Mouse (Mus musculus) heart, postnatal 0 days (tissue): ENCODE data around the gene Ky. TPM values are rescaled to one million over a fixed set of nuclear protein-coding genes. Genes with fewer than 3 reads are reported as not detected.

Source experiments
- ATAC-seq: fragments of 200-750 bp; cut with Nextera tagmentation; 2 replicates; pipeline ENCODE4 v1.8.0; 2017; ENCODE audit warnings: low read depth, moderate number of reproducible peaks, moderate library complexity; ENCODE audit not compliant: insufficient read depth
- DNase-seq: peaks from one replicate; pipeline ENCODE4 v3.0.0-alpha.2; 2016; ENCODE audit warnings: low spot score
- H3K27ac ChIP-seq: fragments of 300-500 bp; sonication (generic); 2 replicates; pipeline ENCODE4 v1.5.1; 2014; ENCODE audit warnings: low read depth, mild to moderate bottlenecking
- H3K27me3 ChIP-seq: fragments of 300-500 bp; sonication (generic); 2 replicates; pipeline ENCODE4 v1.6.1; 2014; ENCODE audit warnings: low read length, mixed read lengths; ENCODE audit not compliant: control insufficient read depth, insufficient read depth
- H3K36me3 ChIP-seq: fragments of 300-500 bp; sonication (generic); replicated peaks from 2 replicates; pipeline ENCODE4 v1.6.1; 2014; ENCODE audit warnings: low read length, mixed read lengths; ENCODE audit not compliant: control insufficient read depth, insufficient read depth
- H3K4me1 ChIP-seq: fragments of 300-500 bp; sonication (generic); 2 replicates; pipeline ENCODE4 v1.6.1; 2014; ENCODE audit warnings: antibody characterized with exemption; ENCODE audit not compliant: control insufficient read depth, insufficient read depth
- H3K4me2 ChIP-seq: fragments of 300-500 bp; sonication (generic); 2 replicates; pipeline ENCODE4 v1.6.1; 2014; ENCODE audit warnings: low read depth, mild to moderate bottlenecking, low read length, moderate library complexity
- H3K4me3 ChIP-seq: fragments of 300-500 bp; sonication (generic); 2 replicates; pipeline ENCODE4 v1.5.1; 2014; ENCODE audit warnings: low read depth, low read length
- H3K9ac ChIP-seq: fragments of 300-500 bp; sonication (generic); replicated peaks from 2 replicates; pipeline ENCODE4 v1.6.1; 2014; ENCODE audit warnings: low read depth, low read length, mixed read lengths
- H3K9me3 ChIP-seq: fragments of 300-500 bp; sonication (generic); replicated peaks from 2 replicates; pipeline ENCODE4 v1.6.1; 2016; ENCODE audit warnings: low read length; ENCODE audit not compliant: control insufficient read depth
- CTCF ChIP-seq: IDR thresholded peaks from 2 replicates; pipeline ENCODE4 v1.5.1; 2016; ENCODE audit warnings: antibody characterized with exemption, control low read depth, low read depth
- EP300 ChIP-seq: IDR thresholded peaks from 2 replicates; pipeline ENCODE4 v1.6.1; 2016; ENCODE audit warnings: antibody characterized with exemption, low read depth
- WGBS: fragments of 180-500 bp; shearing (Covaris S2); extraction: QIAGEN DNeasy Blood & Tissue Kit; methylation state at CpG from one replicate; pipeline ENCODE4 v1.1.7; 2014; 5-methylcytosine and 5-hydroxymethylcytosine counted together
- polyA plus RNA-seq: library from polyadenylated mRNA; unstranded; fragments of >200 nt; fragmentation: Nextera tagmentation; extraction: Ambion mirVana; gene quantifications from 2 replicates; pipeline ENCODE4 v1.2.1, GENCODE M21; 2015
- total RNA-seq: library from RNA; depleted of rRNA; stranded (reverse); fragments of >200 nt; gene quantifications from 2 replicates; pipeline ENCODE4 v1.2.3, GENCODE M21; 2014; ENCODE audit warnings: low replicate concordance

The Ky gene
- total and polyA plus RNA-seq, 2 experiments from 2014 or later: 2.1 to 22.1 TPM

GRCm38 (mm10) chr9:102541666-102542065 is 36.1 kb downstream of the Ky start:
- 85% methylated on average over 10 of the region's 10 CpGs for WGBS
- Histone ChIP-seq H3K4me2 (no peak overlapping the region), H3K27me3 (peaks cover 16% of the 10 kb centered on the region; the same call in 1 of the 2 replicates), H3K4me3 (no peak overlapping the region), H3K4me1 (peaks cover 5% of the 10 kb centered on the region; the same call in 1 of the 2 replicates), H3K36me3 (no peaks in the 10 kb centered on the region), H3K27ac (no peak overlapping the region), H3K9me3 (no peaks in the 10 kb centered on the region), H3K9ac (no peak overlapping the region)
- ATAC-seq: no peak
- TF ChIP-seq EP300 (no peak), CTCF (no peak)
- DNase-seq: no peak

- Histone ChIP-seq H3K4me2 (no peak overlapping the region), H3K9me3 (no peaks in the 10 kb centered on the region), H3K27ac (no peak overlapping the region), H3K9ac (no peak overlapping the region), H3K4me3 (no peak overlapping the region), H3K36me3 (no peaks in the 10 kb centered on the region), H3K27me3 (peaks cover 16% of the 10 kb centered on the region; the same call in 1 of the 2 replicates), H3K4me1 (peaks cover 5% of the 10 kb centered on the region; the same call in 1 of the 2 replicates)
- ATAC-seq (no peak), DNase-seq (no peak)
- 71% methylated on average over 8 of the region's 8 CpGs for WGBS
- TF ChIP-seq CTCF (no peak), EP300 (no peak)
Observed at GRCm38 (mm10) chr9:102542540-102542939, 37.0 kb downstream of the Ky start.

GRCm38 (mm10) chr9:102543761-102544115 is 38.2 kb downstream of the Ky start:
- no peak for DNase-seq
- Histone ChIP-seq H3K36me3 (no peaks in the 10 kb centered on the region), H3K9me3 (no peaks in the 10 kb centered on the region), H3K27me3 (peaks cover 21% of the 10 kb centered on the region; the same call in 1 of the 2 replicates), H3K4me3 (no peak overlapping the region), H3K4me2 (no peak overlapping the region), H3K27ac (no peak overlapping the region), H3K4me1 (peaks cover 5% of the 10 kb centered on the region; the same call in 1 of the 2 replicates), H3K9ac (no peak overlapping the region)
- ATAC-seq: no peak
- WGBS: 72% methylated on average over 2 of the region's 2 CpGs
- TF ChIP-seq CTCF: no peak
- no peak for TF ChIP-seq EP300

GRCm38 (mm10) chr9:102544116-102544772 is 38.7 kb downstream of the Ky start:
- TF ChIP-seq CTCF: no peak
- WGBS: 13% methylated on average over 11 of the region's 11 CpGs
- no peak for DNase-seq
- no peak overlapping the region for H3K9ac ChIP-seq
- peak overlapping the region; percentile 60 for H3K4me2 ChIP-seq
- peak overlapping the region; percentile 33 for H3K4me3 ChIP-seq
- H3K27me3 ChIP-seq: peaks cover 20% of the 10 kb centered on the region; the same call in 1 of the 2 replicates
- H3K9me3 ChIP-seq: no peaks in the 10 kb centered on the region
- no peak overlapping the region for H3K27ac ChIP-seq
- H3K4me1 ChIP-seq: peaks cover 5% of the 10 kb centered on the region; the same call in 1 of the 2 replicates
- no peaks in the 10 kb centered on the region for H3K36me3 ChIP-seq
- peak; percentile 34; the same call in 1 of the 2 replicates for ATAC-seq

GRCm38 (mm10) chr9:102544773-102545366 is 39.3 kb downstream of the Ky start:
- no peak overlapping the region for H3K9ac ChIP-seq
- ATAC-seq (peak; percentile 56), DNase-seq (peak; percentile 51)
- H3K9me3 ChIP-seq: no peaks in the 10 kb centered on the region
- TF ChIP-seq CTCF: peak; percentile 79
- TF ChIP-seq EP300: no peak
- H3K27me3 ChIP-seq: peaks cover 19% of the 10 kb centered on the region; the same call in 1 of the 2 replicates
- H3K4me1 ChIP-seq: peaks cover 5% of the 10 kb centered on the region; the same call in 1 of the 2 replicates
- no peaks in the 10 kb centered on the region for H3K36me3 ChIP-seq
- H3K27ac ChIP-seq: no peak overlapping the region
- WGBS: 1% methylated on average over 26 of the region's 26 CpGs
- H3K4me2 ChIP-seq: peak overlapping the region; percentile 60
- H3K4me3 ChIP-seq: peak overlapping the region; percentile 33
